Mouse (Mus musculus) MEL (cell line): Measurements from ENCODE around the gene Iqsec1.

Experiments
- CTCF ChIP-seq, 3 experiments: IDR thresholded peaks in 2 of 3; conservative IDR thresholded peaks in 1 of 3; 2 replicates each; pipeline ENCODE4 v1.5.1; 2011 to 2012; ENCODE audit warnings: low read length in 3 of 3, low read depth in 2 of 3, mild to moderate bottlenecking in 2 of 3, improper control_type of control experiment in 1 of 3, inconsistent platforms in 1 of 3, mixed read lengths in 1 of 3, moderate library complexity in 1 of 3; ENCODE audit not compliant: control insufficient read depth in 1 of 3, insufficient read depth in 1 of 3, poor library complexity in 1 of 3, severe bottlenecking in 1 of 3
- ELF1 ChIP-seq: IDR thresholded peaks from 2 replicates; pipeline ENCODE4 v1.6.1; 2014; ENCODE audit warnings: low read depth, mild to moderate bottlenecking, inconsistent platforms, low read length, improper control_type of control experiment, moderate library complexity
- EP300 ChIP-seq, 2 experiments: IDR thresholded peaks; 2 replicates each; pipeline ENCODE4 v1.6.1; 2011; ENCODE audit warnings: improper control_type of control experiment in 2 of 2, low read length in 2 of 2, low read depth in 1 of 2, mild to moderate bottlenecking in 1 of 2
- MAX ChIP-seq: IDR thresholded peaks from 2 replicates; pipeline ENCODE4 v1.6.1; 2011; ENCODE audit warnings: low read length, improper control_type of control experiment
- MXI1 ChIP-seq: IDR thresholded peaks from 2 replicates; pipeline ENCODE4 v1.6.1; 2011; ENCODE audit warnings: mild to moderate bottlenecking, low read depth, low read length, improper control_type of control experiment
- NELFE ChIP-seq: IDR thresholded peaks from 2 replicates; pipeline ENCODE4 v1.6.1; 2011; ENCODE audit warnings: low read depth, low read length, improper control_type of control experiment
- POLR2A ChIP-seq, 2 experiments: IDR thresholded peaks; 2 replicates each; pipeline ENCODE4 v1.6.1; 2011 to 2012; ENCODE audit warnings: low read length in 2 of 2, mild to moderate bottlenecking in 2 of 2, control low read depth in 1 of 2, improper control_type of control experiment in 1 of 2, low read depth in 1 of 2, moderate library complexity in 1 of 2; ENCODE audit not compliant: control insufficient read depth in 1 of 2, insufficient read depth in 1 of 2, poor library complexity in 1 of 2
- POLR2AphosphoS2 ChIP-seq: IDR thresholded peaks from 2 replicates; pipeline ENCODE4 v1.6.1; 2011; ENCODE audit warnings: low read length, improper control_type of control experiment
- USF2 ChIP-seq, 2 experiments: IDR thresholded peaks; 2 replicates each; pipeline ENCODE4 v1.6.1; 2011 to 2012; ENCODE audit warnings: improper control_type of control experiment in 2 of 2, low read length in 2 of 2, borderline replicate concordance in 1 of 2, inconsistent platforms in 1 of 2, low read depth in 1 of 2, mild to moderate bottlenecking in 1 of 2; ENCODE audit not compliant: insufficient read depth in 1 of 2
- ZKSCAN1 ChIP-seq: IDR thresholded peaks from 2 replicates; pipeline ENCODE4 v1.6.1; 2012; ENCODE audit warnings: low read depth, mild to moderate bottlenecking, inconsistent platforms, low read length, improper control_type of control experiment, moderate library complexity

DNA sequence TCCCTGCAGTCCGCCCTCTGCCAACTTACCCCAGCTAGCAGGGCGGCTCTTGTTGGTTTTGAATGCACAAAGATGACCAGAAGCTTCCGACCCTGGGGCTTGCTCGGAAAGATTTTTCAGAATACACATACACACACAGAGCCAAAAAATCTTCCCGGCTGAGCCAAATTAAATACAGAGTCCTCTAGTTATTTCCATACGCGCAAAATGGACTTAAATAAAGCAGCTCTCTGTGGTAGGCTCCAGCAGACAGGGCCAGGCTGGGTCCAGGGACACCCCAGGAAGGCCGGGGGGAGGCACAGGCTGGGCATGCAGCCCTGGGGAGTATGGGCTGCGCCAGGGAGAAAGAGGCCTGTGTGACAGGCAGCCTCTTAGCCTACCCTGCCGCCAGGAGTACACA, 282.0 kb downstream of the Iqsec1 start:
- TF ChIP-seq EP300 (IDR thresholded peaks at IDR 0.05; ENCODE audit: low read depth in 1 of 2, low read length in 2 of 2) (no peak), USF2 (IDR thresholded peaks at IDR 0.05; ENCODE audit: borderline replicate concordance in 1 of 2, insufficient read depth in 1 of 2, low read depth in 1 of 2, low read length in 2 of 2) (no peak), CTCF (IDR thresholded peaks at IDR 0.05 in 2 of 3, conservative IDR thresholded peaks at IDR 0.05 in 1 of 3; ENCODE audit: control insufficient read depth in 1 of 3, insufficient read depth in 1 of 3, low read depth in 2 of 3, low read length in 3 of 3, poor library complexity in 1 of 3, severe bottlenecking in 1 of 3) (no peak), POLR2A (IDR thresholded peaks at IDR 0.05; ENCODE audit: control insufficient read depth in 1 of 2, insufficient read depth in 1 of 2, low read depth in 1 of 2, low read length in 2 of 2, poor library complexity in 1 of 2) (no peak), NELFE (no peak), ZKSCAN1 (no peak), ELF1 (no peak), POLR2AphosphoS2 (no peak), MXI1 (no peak), MAX (no peak)
